Mouse (Mus musculus): ENCODE data around the gene Mia2. TPM values are rescaled to one million over a fixed set of nuclear protein-coding genes. Genes with fewer than 3 reads are reported as not detected.
A peak's percentile ranks its signal among the peaks of the same experiment; 100 is the strongest.
"Not testable (repeated sequence)": the region's sequence is repeated elsewhere in the genome, so short reads cannot be mapped to it uniquely, and the experiment has no call there.

Gene Mia2
- total RNA-seq, 4 experiments from 2014 or later: 41.9 to 48.6 (median 44.1) TPM

DNA sequence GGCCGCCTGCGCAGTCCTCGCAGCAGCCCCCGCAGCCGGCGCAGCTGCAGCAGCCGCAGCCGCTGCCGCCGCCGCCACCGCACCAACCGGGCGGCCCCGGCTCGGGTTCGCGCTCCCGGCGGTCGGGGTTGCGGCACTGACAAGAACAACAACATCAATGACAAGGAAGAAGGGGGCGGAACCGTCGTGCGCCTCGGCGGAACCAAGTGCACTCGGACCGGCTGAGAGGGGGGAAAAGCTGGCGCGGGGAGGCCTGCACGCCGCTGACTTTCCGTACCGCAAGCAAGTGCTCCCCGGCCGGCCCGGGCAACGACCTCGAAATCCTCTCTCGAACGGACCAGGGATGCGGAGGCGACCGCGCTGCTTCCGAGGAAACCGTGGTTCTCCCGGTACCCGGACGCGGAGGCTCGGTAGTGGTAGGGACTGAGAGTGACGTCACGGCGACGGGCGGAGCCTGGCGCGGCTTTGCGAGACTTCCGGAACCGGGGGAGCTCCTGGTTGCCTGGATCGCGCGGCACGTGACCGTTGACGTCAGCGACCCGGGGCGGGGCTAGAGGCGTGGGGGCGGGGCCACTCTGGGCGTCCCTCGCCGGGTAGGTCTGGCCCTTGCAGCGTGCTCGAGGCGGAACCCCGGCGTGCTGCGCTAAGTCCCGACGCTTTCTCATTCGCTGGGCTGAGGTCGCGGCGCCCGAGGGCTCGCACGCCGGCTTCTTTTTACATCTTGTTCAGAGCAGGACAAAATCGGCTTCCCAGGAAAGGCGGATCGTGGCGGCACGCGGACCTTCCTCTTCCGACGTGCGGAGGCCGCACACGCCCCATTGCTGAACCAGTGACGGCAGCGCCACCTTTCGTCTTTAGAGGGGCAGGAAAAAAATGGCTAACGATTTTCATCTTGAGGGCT is 124.0 kb downstream of the Mia2 start, which contains the start of gene Fbxo33:
Gene Fbxo33 (minus strand): TSS at position 401 of the 901 bp plus-strand sequence.
- DNase-seq (ENCODE audit: low spot score in 2 of 2): peak; percentile 91 to 96

DNA sequence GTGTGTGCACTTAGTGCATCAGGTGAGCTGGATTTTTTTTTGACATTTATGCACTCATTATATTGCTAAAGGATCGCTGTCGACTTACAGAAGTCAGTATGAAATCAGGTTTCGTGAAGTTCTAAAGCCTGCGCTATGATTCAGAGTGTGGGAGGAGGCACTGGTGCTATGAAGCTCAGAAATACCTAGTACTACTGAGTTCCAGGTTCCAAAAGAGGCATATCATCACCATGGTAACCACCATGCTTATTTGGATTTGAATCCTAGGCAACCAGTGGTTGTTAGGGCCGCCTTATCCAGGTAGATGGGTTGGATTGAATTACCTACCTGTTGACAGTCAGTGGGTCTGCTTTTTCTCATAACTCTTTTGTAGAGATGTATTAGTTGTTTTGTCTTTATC is 132.8 kb downstream of the Mia2 start:
- peak in 1 of 2 experiments; percentile 74 for DNase-seq (ENCODE audit: low spot score in 2 of 2)

DNA sequence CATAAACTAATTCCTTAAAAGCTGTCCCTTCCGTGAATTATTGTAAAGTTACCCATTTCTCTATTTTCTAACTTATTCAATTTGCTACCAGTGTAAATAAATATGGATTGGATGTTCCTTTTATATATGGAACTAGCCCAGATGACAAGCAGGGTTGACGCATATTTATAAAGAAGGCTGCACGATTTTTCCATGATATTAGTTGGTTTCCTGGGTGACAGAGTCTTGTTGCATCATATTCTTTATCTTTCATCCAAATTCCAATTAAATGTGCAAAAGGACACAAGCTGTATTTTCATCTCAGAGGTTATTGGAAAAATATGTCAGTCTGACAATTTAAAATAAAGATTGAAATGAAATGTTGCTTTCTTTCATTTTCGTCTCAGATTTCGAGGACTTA is 142.8 kb downstream of the Mia2 start:
- DNase-seq (ENCODE audit: low spot score in 2 of 2): no peak

DNA sequence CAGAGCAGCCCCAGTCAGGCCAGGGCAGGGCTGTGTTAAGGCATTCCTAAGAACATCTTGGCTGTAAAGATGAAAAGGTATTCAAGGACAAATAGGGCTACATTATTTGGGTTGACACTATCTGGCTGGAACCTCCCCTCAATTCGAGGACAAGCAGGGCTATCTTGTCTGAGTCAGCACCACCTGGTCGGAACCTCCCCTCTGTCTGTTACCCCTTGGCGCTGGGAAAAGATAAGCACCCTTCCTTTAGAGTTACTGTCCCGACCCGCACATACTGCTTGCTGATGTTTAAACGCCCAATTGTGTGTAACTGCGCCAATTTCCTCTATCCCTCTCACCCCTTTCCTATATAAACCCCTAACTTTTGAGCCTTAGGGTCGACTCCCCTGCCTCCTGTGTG is 145.4 kb downstream of the Mia2 start:
- DNase-seq (ENCODE audit: low spot score in 2 of 2): not testable (repeated sequence)

Small RNA genes lying within 50 kb of the gene (microRNA-seq; reads per million reads assigned to microRNA genes)
- 0 reads per million in 2 experiments for gene Gm27284

Other genes with a start within 250 kb of the Mia2 start
- gene Sec23a, start 83.8 kb upstream of the Mia2 start, total RNA-seq (2022): 100 to 1,000 TPM in 1 of 4 experiments, 10 to 100 TPM in 3; 95.5 to 102 (median 98.2) TPM
- gene Gemin2, start 82.4 kb upstream of the Mia2 start, total RNA-seq (2022): 1 to 10 TPM; 5.9 to 7.2 (median 6.5) TPM
- 100 to 1,000 TPM; 118 to 140 (median 127) TPM for gene Trappc6b, start 34.3 kb upstream of the Mia2 start, total RNA-seq (2022)
- 10 to 100 TPM; 43.1 to 57.8 (median 49.0) TPM for gene Pnn, start 28.9 kb upstream of the Mia2 start, total RNA-seq (2022)
- 10 to 100 TPM; 61.8 to 74.9 (median 63.7) TPM for gene Fbxo33, start 123.9 kb downstream of the Mia2 start, total RNA-seq (2022)